Mouse (Mus musculus): Measurements from ENCODE around the gene Vps26a. TPM values are rescaled to one million over a fixed set of nuclear protein-coding genes. Genes with fewer than 3 reads are reported as not detected.

Vps26a gene
- 39.8 and 47.1 TPM in 2 replicates for polyA plus RNA-seq (2015; fragmentation: Nextera tagmentation; extraction: Ambion mirVana)

GRCm38 (mm10) chr10:62486618-62487415, at the start of gene Vps26a:
TSS of gene Vps26a (minus strand) at chr10:62486805.

GRCm38 (mm10) chr10:62527351-62527750, 40.7 kb upstream of the Vps26a start, which contains the start of gene Srgn:
TSS of gene Srgn (minus strand) at chr10:62527451.

GRCm38 (mm10) chr10:62449364-62450279, 37.0 kb downstream of the Vps26a start, which contains the start of the genes 4930507D05Rik and Supv3l1:
TSS of gene 4930507D05Rik (plus strand) at chr10:62449489.
TSS of gene Supv3l1 (minus strand) at chr10:62449738.

GRCm38 (mm10) chr10:62422255-62422654, 64.3 kb downstream of the Vps26a start, which contains the start of gene Hkdc1:
TSS of gene Hkdc1 (minus strand) at chr10:62422491.

Other genes with a start within 250 kb of the Vps26a start
- gene Tacr2, start 234.4 kb downstream of the Vps26a start, polyA plus RNA-seq (2015; fragmentation: Nextera tagmentation; extraction: Ambion mirVana) = 0.26 and 0.34 TPM in 2 replicates
- gene Hk1, start 106.9 kb downstream of the Vps26a start, polyA plus RNA-seq (2015; fragmentation: Nextera tagmentation; extraction: Ambion mirVana) = 74.6 and 83.2 TPM in 2 replicates
- not detected in 2 replicates for gene Hkdc1, start 64.3 kb downstream of the Vps26a start, polyA plus RNA-seq (2015; fragmentation: Nextera tagmentation; extraction: Ambion mirVana)
- 0.25 and 0.26 TPM in 2 replicates for gene 4930507D05Rik, start 37.3 kb downstream of the Vps26a start, polyA plus RNA-seq (2015; fragmentation: Nextera tagmentation; extraction: Ambion mirVana)
- gene Supv3l1, start 37.1 kb downstream of the Vps26a start, polyA plus RNA-seq (2015; fragmentation: Nextera tagmentation; extraction: Ambion mirVana) = 14.1 and 14.2 TPM in 2 replicates
- 247 and 302 TPM in 2 replicates for gene Srgn, start 40.6 kb upstream of the Vps26a start, polyA plus RNA-seq (2015; fragmentation: Nextera tagmentation; extraction: Ambion mirVana)
- 13.6 and 14.9 TPM in 2 replicates for gene Kif1bp, start 91.7 kb upstream of the Vps26a start, polyA plus RNA-seq (2015; fragmentation: Nextera tagmentation; extraction: Ambion mirVana)
- 20.0 and 20.6 TPM in 2 replicates for gene Ddx21, start 115.5 kb upstream of the Vps26a start, polyA plus RNA-seq (2015; fragmentation: Nextera tagmentation; extraction: Ambion mirVana)
- 53.7 and 54.9 TPM in 2 replicates for gene Ddx50, start 164.4 kb upstream of the Vps26a start, polyA plus RNA-seq (2015; fragmentation: Nextera tagmentation; extraction: Ambion mirVana)
- gene Stox1, start 239.3 kb upstream of the Vps26a start, polyA plus RNA-seq (2015; fragmentation: Nextera tagmentation; extraction: Ambion mirVana) = 1.2 and 1.3 TPM in 2 replicates